Mouse (Mus musculus): Measurements from ENCODE around the gene Xdh. TPM values are rescaled to one million over a fixed set of nuclear protein-coding genes. Genes with fewer than 3 reads are reported as not detected.

Xdh gene
- 32.6 TPM for polyA plus RNA-seq (2015; fragmentation: Illumina TruSeq; extraction: RNeasy Lipid Tissue Mini Kit (QIAGEN cat#74804); ENCODE audit: insufficient read depth, low read depth, low replicate concordance)

DNA sequence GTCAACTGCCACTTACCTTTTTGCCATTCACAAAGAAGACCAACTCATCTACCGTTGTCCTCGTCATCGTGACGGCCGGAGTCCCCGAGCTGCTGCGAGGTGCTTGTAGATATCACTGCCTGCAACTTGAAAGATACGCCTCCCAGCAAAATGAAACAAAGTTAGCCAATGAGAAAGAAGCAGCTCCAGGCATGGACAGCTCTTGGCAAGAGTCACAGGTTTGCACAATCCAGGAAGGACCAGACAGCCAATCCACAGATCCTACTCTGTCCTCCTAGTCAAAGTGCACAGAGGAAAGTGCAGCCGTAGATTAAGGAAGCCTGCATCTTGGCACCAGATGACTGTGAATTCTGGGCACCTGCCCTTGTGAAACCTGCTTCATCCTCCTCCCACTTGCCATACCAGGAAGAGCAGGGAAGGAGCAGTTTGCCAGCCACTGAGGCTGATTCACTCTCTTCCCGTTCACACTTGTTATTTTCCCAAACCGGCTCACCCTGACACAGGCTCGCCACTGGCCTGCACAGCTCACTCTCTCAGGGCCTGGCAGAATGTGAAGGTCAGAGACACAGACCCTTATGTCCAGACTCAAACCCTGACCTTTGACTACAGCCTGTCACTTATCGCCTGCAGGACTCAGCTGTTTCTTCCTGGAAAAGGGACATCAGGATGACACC lies at the start of gene Xdh:
TSS of gene Xdh (minus strand) at position 135 of the 674 bp plus-strand sequence.

Other genes starting within 250 kb of the Xdh start
- 2.2 TPM for gene Galnt14, start 239.7 kb downstream of the Xdh start, polyA plus RNA-seq (2015; fragmentation: Illumina TruSeq; extraction: RNeasy Lipid Tissue Mini Kit (QIAGEN cat#74804); ENCODE audit: insufficient read depth, low read depth, low replicate concordance)
- gene Ehd3, start 146.1 kb downstream of the Xdh start, polyA plus RNA-seq (2015; fragmentation: Illumina TruSeq; extraction: RNeasy Lipid Tissue Mini Kit (QIAGEN cat#74804); ENCODE audit: insufficient read depth, low read depth, low replicate concordance) = 2.1 TPM
- gene Srd5a2, start 97.7 kb upstream of the Xdh start, polyA plus RNA-seq (2015; fragmentation: Illumina TruSeq; extraction: RNeasy Lipid Tissue Mini Kit (QIAGEN cat#74804); ENCODE audit: insufficient read depth, low read depth, low replicate concordance) = not detected

Data from pancreas, adult 10 weeks (tissue).